Mouse (Mus musculus) midbrain, embryonic 11.5 days (tissue): ENCODE results near the gene Sh3bgr. TPM values are rescaled to one million over a fixed set of nuclear protein-coding genes. Genes with fewer than 3 reads are reported as not detected.
A peak's percentile ranks its signal among the peaks of the same experiment; 100 is the strongest.

ENCODE experiments used
- ATAC-seq: fragments of 200-750 bp; cut with Nextera tagmentation; 2 replicates; pipeline ENCODE4 v1.8.0; 2017; ENCODE audit warnings: moderate TSS enrichment, moderate library complexity; ENCODE audit not compliant: low FRiP score
- DNase-seq: peaks from one replicate; pipeline ENCODE4 v3.0.0; 2015; ENCODE audit warnings: low spot score; ENCODE audit errors: missing footprints
- H3K27ac ChIP-seq: fragments of 300-500 bp; sonication (generic); 2 replicates; pipeline ENCODE4 v1.5.1; 2014; ENCODE audit warnings: low read depth, low read length
- H3K27me3 ChIP-seq: fragments of 300-500 bp; sonication (generic); 2 replicates; pipeline ENCODE4 v1.6.1; 2014; ENCODE audit warnings: mild to moderate bottlenecking, low read length, moderate library complexity, mixed read lengths; ENCODE audit not compliant: control insufficient read depth, insufficient read depth
- H3K36me3 ChIP-seq: fragments of 300-500 bp; sonication (generic); 2 replicates; pipeline ENCODE4 v1.6.1; 2014; ENCODE audit warnings: mild to moderate bottlenecking, low read length, moderate library complexity, mixed read lengths; ENCODE audit not compliant: control insufficient read depth, insufficient read depth
- H3K4me1 ChIP-seq: fragments of 300-500 bp; sonication (generic); 2 replicates; pipeline ENCODE4 v1.6.1; 2014; ENCODE audit warnings: low read length; ENCODE audit not compliant: control insufficient read depth, insufficient read depth
- H3K4me2 ChIP-seq: fragments of 300-500 bp; sonication (generic); 2 replicates; pipeline ENCODE4 v1.6.1; 2014; ENCODE audit warnings: mild to moderate bottlenecking, moderate library complexity
- H3K4me3 ChIP-seq: fragments of 300-500 bp; sonication (generic); 2 replicates; pipeline ENCODE4 v1.5.1; 2014; ENCODE audit warnings: low read depth, low read length
- H3K9ac ChIP-seq: fragments of 300-500 bp; sonication (generic); 2 replicates; pipeline ENCODE4 v1.6.1; 2014; ENCODE audit warnings: low read length
- H3K9me3 ChIP-seq: fragments of 300-500 bp; sonication (generic); 2 replicates; pipeline ENCODE4 v1.6.1; 2016; ENCODE audit warnings: low read length; ENCODE audit not compliant: control insufficient read depth
- WGBS: fragments of 180-500 bp; shearing (Covaris S2); extraction: QIAGEN DNeasy Blood & Tissue Kit; methylation state at CpG from one replicate; pipeline ENCODE4 v1.1.7; 2014; 5-methylcytosine and 5-hydroxymethylcytosine counted together
- polyA plus RNA-seq: library from polyadenylated mRNA; unstranded; fragments of >200 nt; fragmentation: Nextera tagmentation; extraction: Ambion mirVana; gene quantifications from 2 replicates; pipeline ENCODE4 v1.2.1, GENCODE M21; 2014

Sh3bgr gene
- polyA plus RNA-seq, 1 experiment from 2014 or later: 1.2 TPM

DNA sequence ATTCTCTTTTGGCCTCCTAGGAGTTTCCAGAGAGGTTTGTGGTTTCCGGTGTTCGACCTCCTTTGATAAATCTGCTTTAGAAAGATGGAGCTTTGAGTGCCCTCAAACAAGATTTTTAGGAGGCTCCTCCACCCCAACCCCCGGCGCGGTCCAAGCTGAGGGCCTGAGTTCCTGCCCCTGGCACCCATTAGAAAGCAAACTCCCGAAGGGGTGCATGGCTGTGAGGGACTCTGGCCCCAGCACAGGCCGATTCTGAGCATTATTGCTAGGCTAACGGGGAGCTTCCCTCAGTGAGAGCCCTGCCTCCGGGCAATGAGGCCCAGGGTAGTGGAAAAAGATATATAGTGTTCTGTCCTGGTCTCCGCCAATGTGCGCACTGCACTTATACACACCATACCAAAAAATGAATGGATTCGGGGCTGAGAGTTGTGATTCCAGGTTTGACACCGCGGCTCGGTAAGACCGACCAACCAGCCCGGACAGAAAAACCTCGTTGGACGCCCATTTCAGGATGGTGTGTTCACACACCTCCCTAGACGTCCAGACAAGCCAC lies 40.4 kb upstream of the Sh3bgr start:
- Histone ChIP-seq H3K4me2 (peak overlapping the region; percentile 67), H3K4me3 (peak overlapping the region; percentile 35; the same call in 1 of the 2 replicates), H3K9me3 (no peaks in the 10 kb centered on the region), H3K4me1 (0 out of 2 replicates have a peak, but pooled peaks cover 2% of the 10 kb centered on the region), H3K27me3 (no peaks in the 10 kb centered on the region; the same call in 1 of the 2 replicates), H3K27ac (no peak overlapping the region), H3K36me3 (no peaks in the 10 kb centered on the region), H3K9ac (peak overlapping the region; percentile 72)
- WGBS: 87% methylated on average over 20 of the region's 20 CpGs
- DNase-seq: no peak
- ATAC-seq: no peak

DNA sequence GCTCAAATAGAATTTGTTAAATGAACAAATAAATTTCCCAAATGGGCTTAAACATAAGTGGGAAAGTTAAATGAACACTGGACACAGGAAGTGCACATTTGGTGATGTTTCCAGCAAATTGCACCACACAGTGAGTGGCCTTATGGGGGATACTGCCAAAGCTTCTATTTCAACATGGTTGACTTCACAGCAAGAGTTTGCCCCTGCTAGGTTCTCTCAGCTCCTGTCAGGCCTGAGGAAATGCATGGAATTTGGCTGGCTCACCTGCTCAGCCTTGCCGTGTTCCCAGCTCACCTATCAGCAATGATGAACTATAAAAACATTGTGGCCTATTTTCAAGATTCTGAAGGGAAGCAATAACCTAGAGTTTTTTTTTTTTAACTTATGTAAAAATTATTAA lies 39.3 kb upstream of the Sh3bgr start:
- Histone ChIP-seq H3K27me3 (no peaks in the 10 kb centered on the region; the same call in 1 of the 2 replicates), H3K4me1 (0 out of 2 replicates have a peak, but pooled peaks cover 2% of the 10 kb centered on the region), H3K4me3 (no peak overlapping the region), H3K9ac (no peak overlapping the region), H3K36me3 (no peaks in the 10 kb centered on the region), H3K4me2 (no peak overlapping the region), H3K9me3 (no peaks in the 10 kb centered on the region), H3K27ac (no peak overlapping the region)
- no peak for ATAC-seq
- no peak for DNase-seq
- 88% methylated on average over 1 of the region's 1 CpGs for WGBS

DNA sequence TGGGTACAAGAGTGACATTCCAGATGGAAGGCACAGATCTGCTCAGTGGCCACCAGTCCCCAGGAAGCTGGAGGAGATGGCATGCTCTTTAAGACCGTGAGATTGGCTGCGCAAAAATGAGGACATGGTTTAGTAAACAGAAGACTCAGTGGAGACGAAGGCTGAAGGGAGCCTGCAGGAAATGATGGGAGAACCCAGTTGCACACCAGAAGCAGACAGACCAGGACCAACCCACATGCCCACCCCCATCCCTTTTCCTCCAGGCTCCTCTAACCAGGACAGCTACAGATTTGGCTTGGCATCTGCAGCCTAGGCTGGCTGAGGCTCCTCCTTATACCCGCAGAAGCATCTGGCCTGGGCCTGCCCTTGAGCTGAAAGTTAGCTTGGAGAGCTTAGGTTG lies 38.9 kb upstream of the Sh3bgr start:
- WGBS: 89% methylated on average over 4 of the region's 4 CpGs
- no peak for ATAC-seq
- no peaks in the 10 kb centered on the region; the same call in 1 of the 2 replicates for H3K27me3 ChIP-seq
- DNase-seq: no peak
- no peaks in the 10 kb centered on the region for H3K9me3 ChIP-seq
- 0 out of 2 replicates have a peak, but pooled peaks cover 2% of the 10 kb centered on the region for H3K4me1 ChIP-seq
- no peak overlapping the region for H3K4me3 ChIP-seq
- H3K9ac ChIP-seq: no peak overlapping the region
- no peak overlapping the region for H3K4me2 ChIP-seq
- H3K27ac ChIP-seq: no peak overlapping the region
- H3K36me3 ChIP-seq: no peaks in the 10 kb centered on the region

DNA sequence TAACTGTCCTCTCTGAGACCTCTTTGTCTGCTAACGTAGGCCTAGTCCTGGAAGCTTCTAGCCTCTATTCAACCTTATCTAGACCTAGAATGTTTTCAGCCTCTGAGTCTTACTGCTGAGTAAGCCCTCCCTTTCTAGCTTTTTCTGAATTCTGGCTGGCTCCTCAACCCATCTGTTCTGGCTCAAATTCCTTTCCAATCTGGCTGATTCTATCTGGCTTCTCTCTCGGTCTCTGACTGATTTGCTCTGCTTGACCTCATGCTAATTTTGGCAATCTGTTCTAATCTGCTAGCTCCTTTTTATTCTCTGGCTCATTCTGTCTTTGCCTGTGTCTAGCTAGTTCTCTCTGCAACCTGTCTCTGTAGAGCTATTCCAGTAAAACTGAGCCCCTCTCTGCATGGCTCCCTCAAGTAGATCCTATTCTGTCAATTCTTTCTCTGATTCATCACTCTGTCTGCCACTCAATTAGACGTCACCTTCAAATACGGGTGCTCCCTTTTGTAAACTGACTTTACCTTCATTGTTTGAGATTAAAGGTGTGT lies 34.5 kb upstream of the Sh3bgr start:
- Histone ChIP-seq H3K36me3 (no peaks in the 10 kb centered on the region), H3K9ac (no peak overlapping the region), H3K27ac (no peak overlapping the region), H3K27me3 (no peaks in the 10 kb centered on the region), H3K4me2 (no peak overlapping the region), H3K4me3 (no peak overlapping the region), H3K9me3 (no peaks in the 10 kb centered on the region), H3K4me1 (no peaks in the 10 kb centered on the region)
- DNase-seq (no peak), ATAC-seq (no peak)
- 80% methylated on average over 4 of the region's 4 CpGs for WGBS

DNA sequence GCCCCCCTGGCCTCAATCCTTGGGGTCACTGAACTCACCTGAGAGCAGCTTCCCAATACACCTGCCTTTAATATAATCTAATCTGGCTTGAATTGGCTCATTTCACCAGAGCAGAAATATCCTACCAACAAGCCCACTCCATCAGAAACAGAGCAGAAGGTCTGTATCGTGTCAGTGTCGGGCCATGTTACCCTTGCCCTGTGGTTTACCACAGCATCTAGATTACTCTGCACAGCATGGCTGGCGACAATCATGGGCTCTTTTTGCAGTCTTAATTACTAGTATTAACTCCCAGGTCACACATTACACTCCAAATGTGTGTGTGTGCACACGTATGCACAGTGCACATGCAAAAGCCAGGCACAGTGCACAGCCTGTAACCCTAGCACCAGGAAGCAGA lies 31.4 kb upstream of the Sh3bgr start:
- DNase-seq: no peak
- H3K27me3 ChIP-seq: no peaks in the 10 kb centered on the region
- H3K36me3 ChIP-seq: no peaks in the 10 kb centered on the region
- no peak overlapping the region for H3K4me3 ChIP-seq
- 87% methylated on average over 4 of the region's 4 CpGs for WGBS
- H3K27ac ChIP-seq: no peak overlapping the region
- H3K9me3 ChIP-seq: no peaks in the 10 kb centered on the region
- no peaks in the 10 kb centered on the region for H3K4me1 ChIP-seq
- no peak for ATAC-seq
- H3K9ac ChIP-seq: no peak overlapping the region
- H3K4me2 ChIP-seq: no peak overlapping the region

DNA sequence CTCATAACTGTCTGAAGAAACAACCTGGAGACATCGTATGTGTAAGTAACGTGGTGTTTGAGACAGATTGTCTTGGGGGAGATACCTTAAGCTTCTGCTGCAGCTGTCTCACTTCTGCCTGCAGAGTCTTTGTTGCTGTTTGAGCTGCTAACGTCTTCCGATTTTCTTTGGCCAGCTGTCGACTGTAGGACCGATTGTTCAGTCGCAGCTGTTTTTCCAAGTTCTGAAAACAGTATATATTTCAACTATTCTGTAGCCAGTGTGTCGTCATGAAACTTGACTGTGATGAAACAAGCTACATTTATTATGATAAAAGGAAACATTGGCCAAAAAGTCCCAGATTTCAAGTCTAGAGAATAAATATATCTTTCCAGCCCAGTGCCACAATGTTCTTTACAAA lies 26.6 kb upstream of the Sh3bgr start:
- Histone ChIP-seq H3K4me2 (no peak overlapping the region), H3K27me3 (no peaks in the 10 kb centered on the region), H3K9me3 (no peaks in the 10 kb centered on the region), H3K4me3 (no peak overlapping the region), H3K9ac (no peak overlapping the region), H3K4me1 (no peaks in the 10 kb centered on the region), H3K36me3 (no peaks in the 10 kb centered on the region), H3K27ac (no peak overlapping the region)
- DNase-seq: no peak
- no peak for ATAC-seq
- 84% methylated on average over 8 of the region's 8 CpGs for WGBS

DNA sequence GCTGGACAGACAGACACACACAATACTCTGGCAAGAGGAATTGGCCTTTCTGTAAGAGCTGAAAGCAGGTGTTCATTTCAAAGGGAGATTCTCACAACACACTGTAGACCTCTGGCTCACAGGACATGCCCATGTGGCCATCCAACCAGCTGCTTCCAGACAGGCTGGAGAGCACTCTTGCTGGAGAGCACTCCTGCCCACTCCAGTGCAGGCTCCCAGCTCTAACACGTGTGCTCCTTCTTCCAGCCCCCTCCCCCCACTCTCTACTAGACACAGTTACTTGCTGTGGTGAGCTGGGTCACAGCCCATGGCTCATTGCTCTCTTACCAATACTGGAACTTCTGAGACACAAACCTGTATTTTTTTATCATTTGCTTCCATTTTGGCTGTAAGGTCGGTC lies 24.9 kb upstream of the Sh3bgr start:
- Histone ChIP-seq H3K4me1 (no peaks in the 10 kb centered on the region), H3K9ac (no peak overlapping the region), H3K27ac (no peak overlapping the region), H3K36me3 (no peaks in the 10 kb centered on the region), H3K9me3 (no peaks in the 10 kb centered on the region), H3K4me3 (no peak overlapping the region), H3K27me3 (no peaks in the 10 kb centered on the region), H3K4me2 (no peak overlapping the region)
- ATAC-seq (no peak), DNase-seq (no peak)
- 39% methylated on average over 2 of the region's 2 CpGs for WGBS

DNA sequence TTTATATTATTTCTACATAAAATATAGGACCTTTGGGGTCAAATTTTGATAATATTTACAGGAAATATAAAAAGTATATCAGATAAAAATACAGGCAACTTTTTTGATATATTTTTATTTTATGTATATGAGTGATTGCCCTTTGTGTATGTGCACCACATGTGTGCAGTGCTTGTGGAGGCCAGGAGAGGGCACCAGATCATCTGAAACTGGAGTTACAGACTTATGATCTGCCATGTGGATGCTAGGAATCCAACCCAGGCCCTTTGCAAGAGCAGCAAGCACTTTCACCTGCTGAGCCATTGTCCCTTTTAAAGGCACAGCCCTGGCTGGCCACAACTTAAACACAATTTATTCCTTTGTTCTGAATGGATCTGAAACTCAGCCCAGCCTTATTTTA lies 21.1 kb upstream of the Sh3bgr start:
- Histone ChIP-seq H3K4me2 (no peak overlapping the region), H3K36me3 (no peaks in the 10 kb centered on the region), H3K4me3 (no peak overlapping the region), H3K27me3 (no peaks in the 10 kb centered on the region), H3K27ac (no peak overlapping the region), H3K9me3 (no peaks in the 10 kb centered on the region), H3K9ac (no peak overlapping the region), H3K4me1 (no peaks in the 10 kb centered on the region)
- DNase-seq: no peak
- ATAC-seq: no peak

DNA sequence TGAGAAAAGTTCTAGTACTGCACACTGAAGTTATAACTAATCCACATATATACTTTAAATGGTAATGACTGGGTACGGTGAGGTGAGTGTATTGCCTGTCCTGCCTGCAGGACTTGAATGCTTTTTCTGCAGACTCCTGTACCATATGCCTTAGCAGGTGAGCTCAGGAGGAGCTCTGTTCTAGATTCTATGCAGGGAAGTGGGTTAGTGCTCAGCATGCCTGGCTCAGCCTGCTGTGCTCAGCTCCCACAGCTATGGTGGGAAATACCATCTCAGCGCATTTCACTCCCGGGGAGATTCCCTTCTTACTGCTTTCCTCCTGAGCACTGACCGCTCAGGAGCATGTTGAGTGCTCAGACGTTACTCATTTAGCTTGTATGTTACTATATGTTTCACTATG lies 12.6 kb upstream of the Sh3bgr start:
- Histone ChIP-seq H3K27me3 (no peaks in the 10 kb centered on the region), H3K4me1 (peaks cover 5% of the 10 kb centered on the region; the same call in 1 of the 2 replicates), H3K36me3 (no peaks in the 10 kb centered on the region), H3K4me3 (no peak overlapping the region), H3K9ac (no peak overlapping the region), H3K9me3 (no peaks in the 10 kb centered on the region), H3K4me2 (no peak overlapping the region), H3K27ac (no peak overlapping the region)
- no peak for DNase-seq
- no peak for ATAC-seq
- 86% methylated on average over 5 of the region's 5 CpGs for WGBS
